Mouse (Mus musculus) heart, postnatal 10 days (tissue): ENCODE results near the gene Cped1. TPM values are rescaled to one million over a fixed set of nuclear protein-coding genes. Genes with fewer than 3 reads are reported as not detected.
A peak's percentile ranks its signal among the peaks of the same experiment; 100 is the strongest.

Source experiments
- DNase-seq, 2 experiments: peaks; one replicate each; pipeline ENCODE4 v3.0.0; 2021
- intact Hi-C: fragments of 180-260 bp; cut with DNase I; formaldehyde crosslinking; loops from one replicate; pipeline ENCODE4 v1.15.1; 2025
- total RNA-seq, 2 experiments: library from RNA; stranded (reverse); gene quantifications; 2 replicates each; pipeline ENCODE4 v1.2.3; 2021

The Cped1 gene
- total RNA-seq, 2 experiments from 2014 or later: 13.5 to 15.0 TPM

DNA sequence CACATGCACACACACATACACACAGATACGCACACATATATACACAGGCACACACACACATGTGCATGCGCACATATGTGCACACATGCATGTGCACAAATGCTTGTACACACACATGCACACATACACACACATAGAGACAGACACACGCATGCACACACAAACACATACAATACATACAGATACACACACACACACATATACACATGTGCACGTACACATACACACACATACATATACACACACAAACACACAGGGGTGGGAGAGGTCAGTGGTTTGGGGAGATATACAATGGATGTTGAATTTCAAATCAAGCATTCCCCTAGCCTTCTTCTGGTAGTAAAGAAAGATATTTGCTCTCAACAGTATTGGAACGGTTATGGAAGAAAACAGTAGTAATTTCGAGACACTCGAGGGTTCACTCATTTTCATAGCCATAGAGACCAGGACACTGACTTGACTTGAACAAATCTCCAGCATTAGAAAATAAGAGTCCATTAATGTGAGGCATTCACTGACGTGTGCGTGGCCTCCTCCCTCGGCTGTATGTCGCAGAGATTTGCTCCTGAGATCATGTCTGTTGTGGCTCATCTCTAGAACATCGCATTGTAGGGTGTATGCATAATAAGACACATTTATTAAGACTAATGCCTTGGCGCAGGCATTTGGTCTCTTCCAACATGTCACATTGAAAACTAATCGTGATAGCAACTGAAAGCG, 85.0 kb downstream of the Cped1 start:
- intact Hi-C loops: loop anchor here (1.0 to 5.0 kb wide), 2 partner anchors 85 to 253 kb away; partner anchors contain the start of gene Cped1
- no peak for DNase-seq

DNA sequence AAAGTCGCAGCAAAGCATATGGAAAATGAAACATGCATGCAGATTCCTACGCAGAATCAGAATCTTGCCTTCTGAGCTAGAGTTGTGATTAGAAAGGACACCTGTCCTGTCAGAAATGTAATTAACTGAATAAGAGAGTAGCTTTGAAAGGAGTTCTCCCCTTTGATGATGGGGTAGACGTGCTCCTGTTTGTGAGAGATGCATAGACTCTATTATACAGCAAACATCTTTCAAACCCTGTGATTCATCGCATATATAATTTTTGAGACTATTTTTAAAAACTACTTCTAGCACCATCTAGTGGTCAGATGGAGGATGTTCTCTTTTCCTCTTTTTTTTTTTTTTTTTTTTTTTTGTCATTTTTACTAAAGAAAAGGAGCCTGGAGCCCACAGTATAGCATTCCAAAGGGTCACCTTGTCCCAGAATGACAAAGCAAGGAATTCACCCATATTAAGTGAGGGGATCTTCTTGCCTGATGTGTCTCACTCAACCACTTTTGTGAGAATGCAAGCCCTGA, 85.7 kb downstream of the Cped1 start:
- DNase-seq: peak in 1 of 2 experiments; percentile 15
- intact Hi-C loops: loop anchor here (1.0 to 5.0 kb wide), 2 partner anchors 86 to 254 kb away; partner anchors contain the start of gene Cped1

DNA sequence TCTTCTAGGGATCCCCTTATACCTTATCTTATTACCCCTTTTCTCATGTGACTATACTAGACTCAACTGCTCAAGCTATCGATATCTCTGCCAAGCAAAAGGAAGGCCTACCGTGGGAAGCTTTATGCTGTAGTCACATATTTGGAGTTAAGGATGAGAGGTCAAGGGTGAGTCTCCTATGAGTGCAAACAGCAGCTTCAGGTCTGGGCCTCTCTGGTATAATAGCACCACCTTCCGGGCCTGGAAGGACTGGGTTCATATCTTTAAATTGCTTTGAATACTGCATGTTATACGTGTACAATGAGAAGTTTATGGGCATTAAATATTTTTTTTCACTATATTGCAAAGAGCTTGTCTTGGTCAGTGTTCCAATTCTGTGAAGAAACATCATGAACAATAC, 87.0 kb downstream of the Cped1 start:
- intact Hi-C loops: loop anchor here (2.0 to 5.0 kb wide), 2 partner anchors 255 to 278 kb away; no protein-coding TSS in a partner anchor
- DNase-seq: no peak

DNA sequence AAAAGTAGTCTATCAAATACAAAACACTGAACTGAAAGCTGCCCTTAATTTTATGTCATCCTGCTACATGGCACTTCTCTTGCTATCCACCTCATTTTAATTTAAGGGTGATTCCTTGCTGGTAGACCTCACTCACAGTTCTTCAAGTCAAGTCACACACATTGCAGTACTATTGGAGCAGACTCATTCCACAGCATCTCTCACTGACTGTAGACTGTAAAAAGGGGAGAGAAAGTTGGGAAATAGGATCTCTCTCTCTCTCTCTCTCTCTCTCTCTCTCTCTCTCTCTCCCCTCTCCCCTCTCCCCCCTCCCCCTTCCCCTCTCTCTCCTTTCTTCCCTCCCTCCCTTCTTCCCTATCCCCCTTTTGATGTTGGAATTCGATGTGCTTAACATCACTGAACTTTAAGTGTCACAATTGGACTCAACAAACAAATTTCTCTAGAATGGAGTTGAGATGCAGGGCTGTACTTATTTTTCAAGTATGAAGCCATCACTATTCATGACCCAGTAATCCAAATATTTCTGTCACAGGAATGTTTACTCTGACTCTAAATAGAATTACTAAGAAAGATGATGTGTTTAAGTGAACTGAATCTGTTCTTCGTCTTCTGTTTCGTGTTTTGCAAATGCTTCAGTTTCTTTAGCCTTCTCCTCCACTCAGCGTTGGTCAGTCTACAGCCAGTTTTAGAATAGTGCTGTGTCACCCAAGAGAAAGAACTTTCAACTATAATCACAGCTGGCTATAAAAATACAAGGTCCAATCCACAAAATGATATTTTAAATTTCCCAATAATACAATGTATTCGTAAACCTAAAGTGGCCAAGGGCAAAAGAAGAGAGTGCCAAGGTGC, 88.7 kb downstream of the Cped1 start:
- intact Hi-C loops: loop anchor here (5.0 kb wide), 1 partner anchor 257 kb away; no protein-coding TSS in a partner anchor
- DNase-seq: no peak

DNA sequence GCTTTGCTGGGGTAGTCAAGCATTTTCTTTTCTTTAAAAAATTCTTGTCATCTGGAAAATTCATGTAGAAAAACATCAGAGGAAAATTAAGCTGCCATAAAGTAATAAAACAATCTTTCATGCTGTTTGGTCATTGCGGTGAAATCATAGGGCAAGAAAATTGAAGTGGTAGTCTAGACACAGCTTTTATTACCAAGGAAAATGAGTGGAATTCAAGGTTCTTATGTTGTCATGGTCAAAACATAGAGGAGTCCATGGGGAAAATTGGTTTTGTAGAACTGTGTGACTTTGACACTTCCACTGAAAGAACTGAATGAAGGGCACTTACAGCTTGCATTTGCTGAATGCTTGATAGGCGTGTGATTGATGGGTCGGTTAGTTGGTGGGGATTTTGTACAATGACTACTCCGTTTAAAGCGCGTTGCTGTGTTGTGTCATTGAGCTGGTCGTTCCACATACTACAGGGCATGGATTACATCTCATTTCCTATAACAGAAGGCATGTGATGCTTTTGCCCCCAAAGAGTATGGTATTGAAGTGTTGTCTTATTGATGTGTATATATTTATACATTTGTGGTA, 93.1 kb downstream of the Cped1 start:
- intact Hi-C loops: no loop called here
- DNase-seq: no peak

DNA sequence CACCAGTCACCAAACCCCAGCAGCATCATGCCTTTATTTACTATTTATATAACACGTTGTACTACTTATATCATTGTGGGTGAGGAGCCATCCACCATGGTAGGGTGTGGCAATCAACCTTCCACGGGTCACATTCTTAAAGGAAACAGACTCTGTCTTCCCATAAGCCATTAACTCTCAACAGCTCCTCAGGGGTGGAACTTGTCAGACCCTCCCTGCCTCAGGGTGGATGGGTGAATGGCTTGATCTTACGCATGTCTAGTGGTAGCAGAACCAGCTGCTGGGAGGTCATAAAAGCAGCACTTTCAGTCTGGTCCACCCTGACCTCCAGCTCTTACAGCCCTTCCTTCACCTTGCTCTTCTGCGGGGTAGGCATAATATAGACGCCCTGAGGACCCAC, 100.3 kb downstream of the Cped1 start:
- intact Hi-C loops: loop anchor here (5.0 kb wide), 1 partner anchor 289 kb away; no protein-coding TSS in a partner anchor
- no peak for DNase-seq

DNA sequence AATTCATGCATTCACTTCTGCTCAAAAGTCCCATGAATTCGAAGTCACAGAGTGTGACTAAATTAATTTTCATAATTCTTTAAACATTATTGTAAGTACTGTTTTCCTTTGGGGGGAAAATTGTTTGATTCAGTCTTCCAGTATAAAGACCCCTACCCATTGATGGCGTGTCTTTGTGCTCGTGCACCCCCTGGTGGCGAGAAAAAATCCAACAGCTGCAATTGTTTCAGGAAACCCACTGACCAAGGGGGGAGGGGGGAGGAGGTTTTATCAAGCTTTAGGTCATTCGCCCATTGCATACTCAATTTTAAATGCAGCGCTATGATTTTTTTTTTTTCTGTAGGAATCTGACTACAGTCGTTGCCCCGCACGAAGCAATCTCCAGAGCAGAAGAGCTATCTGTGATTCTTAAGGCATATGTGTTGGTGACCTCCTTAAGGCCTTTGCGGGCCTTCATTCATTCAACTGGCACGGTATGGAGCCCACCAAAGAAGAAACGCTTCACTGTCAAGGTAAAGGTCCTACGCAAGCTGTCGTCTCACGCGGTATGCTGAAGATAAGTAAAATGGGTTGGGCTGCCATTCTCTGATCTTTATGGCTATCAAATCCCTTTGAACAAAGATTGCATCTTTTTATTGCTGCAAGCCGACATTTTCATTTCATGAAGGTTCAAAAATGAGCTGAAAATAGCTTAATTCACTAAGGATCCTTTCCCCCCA, 102.8 kb downstream of the Cped1 start:
- intact Hi-C loops: loop anchor here (5.0 kb wide), 1 partner anchor 291 kb away; no protein-coding TSS in a partner anchor
- peak; percentile 51 to 73 for DNase-seq

DNA sequence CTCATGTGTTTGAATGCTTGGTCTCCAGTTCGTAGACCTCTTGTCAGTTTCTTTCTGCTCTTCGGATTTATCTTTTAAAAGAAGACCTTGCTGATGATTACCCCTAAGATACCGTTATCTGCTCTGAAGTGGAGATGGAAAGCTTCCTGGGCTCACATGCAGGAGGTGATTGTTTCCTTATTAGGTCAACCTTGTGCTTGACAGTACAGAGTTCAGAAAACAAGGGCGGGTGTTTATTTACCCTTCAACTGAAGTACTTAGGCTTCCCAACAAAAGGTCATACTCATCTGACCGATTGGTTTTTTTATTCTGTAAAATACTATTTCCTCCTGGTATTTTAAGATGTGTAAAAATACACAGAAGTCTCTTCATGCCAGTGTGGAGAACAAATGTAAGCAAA, 106.1 kb downstream of the Cped1 start:
- intact Hi-C loops: no loop called here
- no peak for DNase-seq

DNA sequence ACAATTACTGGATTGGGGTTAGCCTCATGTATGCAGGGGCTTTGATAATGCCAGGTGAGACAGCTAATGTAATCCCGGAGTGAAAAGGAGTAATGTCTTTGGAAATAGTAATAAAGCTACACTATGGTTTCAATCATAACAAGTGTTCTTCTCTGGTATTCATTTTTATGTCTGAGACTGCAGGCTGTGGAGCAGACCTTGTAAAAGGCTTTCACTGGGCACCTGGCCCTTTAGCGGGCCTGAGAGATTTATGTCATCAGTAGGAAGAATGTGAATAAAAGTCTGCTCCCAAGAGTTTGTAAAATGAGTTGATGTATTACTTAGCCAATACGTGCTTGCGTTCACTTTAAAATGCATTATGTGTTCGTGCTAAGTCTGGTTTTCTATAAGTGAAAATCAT, 108.1 kb downstream of the Cped1 start:
- intact Hi-C loops: no loop called here
- DNase-seq: no peak

DNA sequence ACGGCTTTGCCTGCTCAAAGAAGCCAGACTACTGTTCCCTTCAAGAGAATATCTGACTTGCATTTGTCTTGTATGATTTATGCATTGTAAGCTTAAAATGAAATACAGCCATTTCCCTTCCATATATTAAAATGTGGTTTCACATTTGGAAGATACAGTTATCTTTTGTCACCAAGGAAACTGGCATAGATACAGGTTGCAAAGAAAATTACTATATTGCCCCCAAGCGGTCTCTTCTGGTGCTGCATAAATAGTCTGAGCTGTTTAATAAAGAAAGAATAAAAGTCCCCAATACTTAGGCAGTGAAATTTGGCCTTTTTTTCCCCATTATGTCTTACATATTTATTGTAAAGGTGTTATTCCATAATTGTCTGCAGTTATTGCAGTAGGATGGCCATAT, 112.0 kb downstream of the Cped1 start:
- intact Hi-C loops: loop anchor here (5.0 kb wide), 1 partner anchor 245 kb away; the partner anchor contains the start of gene Tspan12
- DNase-seq: peak; percentile 37 to 67

DNA sequence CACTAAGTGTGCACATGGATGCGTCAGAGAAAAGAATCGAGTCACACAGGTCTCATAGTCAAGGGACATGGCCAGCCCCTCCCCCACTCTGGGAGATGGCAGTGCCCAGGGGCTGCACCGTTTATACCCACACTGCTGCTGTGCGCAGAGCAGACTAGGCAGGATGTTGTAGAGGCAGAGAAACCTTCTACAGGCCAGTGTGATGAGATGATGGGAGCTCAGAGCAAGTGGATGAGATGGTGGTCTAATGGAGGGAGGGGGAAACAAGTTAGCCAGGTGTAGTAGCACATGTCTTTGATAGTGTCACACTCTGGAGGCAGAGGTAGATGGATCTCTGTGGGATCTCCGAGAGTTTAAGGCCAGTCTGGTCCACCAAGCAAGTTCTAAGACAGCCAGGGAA, 114.1 kb downstream of the Cped1 start:
- no peak for DNase-seq
- intact Hi-C loops: loop anchor here (5.0 kb wide), 1 partner anchor 248 kb away; the partner anchor contains the start of gene Tspan12

DNA sequence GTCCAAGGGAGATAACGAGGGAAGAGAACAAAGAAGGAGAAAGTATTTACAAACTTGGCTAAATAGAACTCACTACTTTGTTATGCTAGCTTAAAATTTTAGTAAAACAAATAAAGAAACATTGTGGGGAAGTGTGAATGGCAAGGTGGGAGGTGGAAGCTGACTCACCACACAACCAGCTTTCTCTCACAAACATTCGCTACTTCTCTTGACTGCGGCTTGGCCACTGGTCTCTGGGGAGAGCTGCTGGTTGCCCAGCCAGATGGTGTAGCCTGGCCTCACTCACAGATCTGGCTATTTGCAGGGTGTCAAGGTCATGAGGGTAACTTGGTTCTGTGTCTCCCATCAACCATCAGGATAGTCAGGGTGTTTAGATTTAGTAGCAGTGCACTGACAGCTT, 116.2 kb downstream of the Cped1 start:
- intact Hi-C loops: no loop called here
- DNase-seq: no peak

DNA sequence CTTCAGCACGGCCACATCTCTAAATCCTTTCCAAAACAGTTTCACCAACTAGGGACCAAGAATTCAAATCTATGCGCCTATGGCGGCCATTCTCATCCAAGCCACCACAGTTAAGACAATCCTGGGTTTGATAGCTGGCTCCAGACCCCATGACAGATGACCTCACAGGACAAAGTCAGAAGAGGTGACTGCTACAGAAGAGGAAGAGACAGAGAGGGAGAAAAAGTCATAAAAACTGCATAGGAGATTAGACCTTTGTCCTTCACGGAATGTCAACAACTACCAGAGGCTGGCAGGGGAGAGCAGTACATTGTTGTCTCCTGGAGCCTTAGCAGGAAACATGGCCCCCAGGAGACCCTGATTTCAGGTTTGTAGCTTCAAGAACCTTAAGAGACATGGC, 117.0 kb downstream of the Cped1 start:
- intact Hi-C loops: no loop called here
- DNase-seq: no peak

DNA sequence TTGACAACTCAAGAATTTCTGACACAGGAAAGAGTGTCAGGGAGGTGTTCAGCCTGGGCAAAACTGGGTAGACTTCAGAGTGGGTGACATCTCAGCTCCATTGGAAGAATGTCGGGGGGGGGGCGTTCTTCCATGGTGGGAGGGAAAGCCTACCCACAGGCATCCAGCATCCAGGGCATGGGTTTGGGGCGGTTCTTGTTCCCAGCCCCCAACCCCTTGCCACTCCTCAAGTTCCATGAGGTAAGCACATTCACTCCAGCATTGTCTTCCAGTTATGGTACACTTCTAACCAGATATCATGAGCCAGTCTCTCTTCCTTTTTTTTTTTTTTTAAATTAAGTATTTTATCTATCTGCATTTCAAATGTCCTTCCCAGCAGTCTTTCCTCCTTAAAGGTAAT, 118.0 kb downstream of the Cped1 start:
- no peak for DNase-seq
- intact Hi-C loops: no loop called here

DNA sequence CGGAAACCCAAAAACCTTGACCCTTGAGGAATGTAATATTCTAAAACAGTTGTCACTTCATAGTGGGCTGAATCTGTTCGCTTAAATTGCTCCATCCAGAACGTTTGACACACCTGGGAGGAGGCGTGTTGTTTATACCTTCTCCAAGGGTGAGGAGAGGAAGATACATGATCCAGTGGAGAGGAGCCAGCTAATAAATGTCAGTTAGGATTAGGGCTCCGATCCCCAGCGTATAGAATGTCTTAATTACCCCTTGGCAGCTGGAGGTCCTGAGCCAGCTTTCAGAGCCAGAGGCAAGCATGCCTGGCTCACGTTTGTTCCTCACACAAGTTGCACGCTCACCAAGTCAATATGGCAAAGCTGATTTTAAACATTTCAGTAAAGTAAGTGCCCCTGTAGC, 118.5 kb downstream of the Cped1 start:
- intact Hi-C loops: no loop called here
- DNase-seq: no peak

DNA sequence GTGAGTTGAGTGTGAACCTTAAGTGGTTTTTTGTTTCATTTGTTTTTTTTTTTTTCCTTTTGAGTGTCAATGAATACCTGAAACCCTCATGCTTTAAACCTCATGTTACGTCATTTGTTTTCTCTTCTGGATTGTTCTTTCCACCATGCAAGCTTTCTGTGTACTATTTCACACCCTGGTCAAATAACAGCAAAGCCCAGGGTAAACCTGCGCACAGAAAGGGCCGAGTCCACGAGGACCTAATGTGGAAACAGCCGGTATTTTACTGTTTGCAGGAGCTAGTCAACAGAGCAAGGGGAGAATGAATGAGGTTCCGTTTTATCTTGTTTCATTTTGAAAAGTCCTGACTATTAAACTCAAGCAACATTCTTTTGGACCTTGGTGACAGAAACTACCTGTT, 128.4 kb downstream of the Cped1 start:
- intact Hi-C loops: no loop called here
- DNase-seq: no peak

DNA sequence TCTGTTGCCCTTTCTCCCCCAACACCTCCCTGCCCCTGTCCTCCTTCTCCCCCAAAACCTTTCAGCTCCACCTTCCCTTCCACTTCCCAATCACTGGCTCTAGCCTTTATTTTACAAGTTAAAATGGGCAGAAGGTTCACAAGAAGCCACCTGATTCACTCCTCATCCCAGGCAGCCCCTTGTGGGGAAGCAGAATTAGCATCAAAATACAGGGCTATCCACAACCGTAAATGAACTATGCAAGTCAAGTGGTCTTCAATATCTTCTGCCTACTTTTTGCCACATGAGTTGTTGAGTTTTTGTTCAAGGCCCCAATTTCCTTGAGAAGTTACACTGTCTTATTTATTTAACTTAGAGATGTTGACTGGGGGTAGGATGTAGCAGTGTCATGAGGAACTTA, 131.0 kb downstream of the Cped1 start:
- DNase-seq: no peak
- intact Hi-C loops: no loop called here

DNA sequence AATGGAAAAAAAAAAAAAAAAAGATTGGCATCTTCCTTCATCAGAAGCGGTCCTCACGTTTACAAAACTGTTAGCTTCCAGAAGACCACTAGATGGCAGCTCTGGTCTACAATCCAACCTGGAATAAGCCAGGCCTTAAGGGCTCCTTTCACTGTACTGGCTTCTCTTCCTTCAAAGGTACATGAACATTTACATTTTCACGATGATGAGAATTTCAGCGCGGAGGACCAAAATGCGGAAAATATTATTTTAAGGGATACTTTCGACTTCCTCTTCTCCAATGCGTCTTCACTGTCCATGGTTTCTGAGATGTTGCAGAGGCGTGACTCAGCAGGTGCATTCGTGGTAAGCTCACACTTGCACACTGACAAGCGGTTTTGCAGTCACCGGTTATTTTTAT, 136.4 kb downstream of the Cped1 start:
- intact Hi-C loops: loop anchor here (5.0 to 10.0 kb wide), 3 partner anchors 205 to 863 kb away; no protein-coding TSS in a partner anchor
- DNase-seq: peak; percentile 63 to 73

DNA sequence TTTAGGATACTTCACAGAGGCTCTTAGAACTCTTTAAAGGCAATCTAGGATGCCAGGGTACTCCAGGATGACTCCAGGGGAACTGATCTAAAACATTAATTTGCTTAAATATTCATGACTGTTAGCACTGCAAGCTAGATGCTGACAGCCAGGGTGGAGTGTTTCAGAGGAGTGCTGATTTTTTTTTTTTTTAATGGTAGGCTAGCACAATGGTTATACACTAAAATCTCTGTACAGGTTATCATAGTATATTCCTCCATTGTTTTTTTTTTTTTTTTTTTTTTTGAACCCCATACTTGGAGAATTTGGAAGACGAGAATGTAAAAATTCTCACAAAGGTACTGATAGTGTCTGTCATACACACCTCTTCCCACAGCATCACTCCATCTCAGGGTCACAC, 137.0 kb downstream of the Cped1 start:
- DNase-seq: no peak
- intact Hi-C loops: loop anchor here (5.0 to 10.0 kb wide), 3 partner anchors 205 to 862 kb away; no protein-coding TSS in a partner anchor

DNA sequence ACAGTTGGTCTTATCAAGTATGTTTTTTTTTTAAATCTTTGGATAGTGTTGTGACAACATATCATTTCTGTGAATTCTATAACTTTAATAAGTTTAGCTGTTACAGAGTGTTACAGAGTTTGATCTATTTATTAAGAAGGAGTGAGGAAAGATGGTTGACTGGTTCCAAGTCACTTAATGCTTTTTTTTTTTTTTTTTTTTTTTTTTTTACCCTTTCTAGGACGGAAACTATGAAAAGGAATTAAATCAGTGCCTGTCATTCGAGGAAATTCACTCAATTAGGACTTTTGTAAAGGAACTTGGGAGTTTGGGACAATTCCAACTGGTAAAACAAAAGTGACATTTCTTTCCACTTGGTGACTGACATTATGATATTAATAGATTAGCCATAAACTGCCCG, 137.6 kb downstream of the Cped1 start:
- no peak for DNase-seq
- intact Hi-C loops: loop anchor here (5.0 to 10.0 kb wide), 3 partner anchors 204 to 861 kb away; no protein-coding TSS in a partner anchor
